Mouse (Mus musculus): Measurements from ENCODE around the gene Pthlh.

Gene Pthlh

DNA sequence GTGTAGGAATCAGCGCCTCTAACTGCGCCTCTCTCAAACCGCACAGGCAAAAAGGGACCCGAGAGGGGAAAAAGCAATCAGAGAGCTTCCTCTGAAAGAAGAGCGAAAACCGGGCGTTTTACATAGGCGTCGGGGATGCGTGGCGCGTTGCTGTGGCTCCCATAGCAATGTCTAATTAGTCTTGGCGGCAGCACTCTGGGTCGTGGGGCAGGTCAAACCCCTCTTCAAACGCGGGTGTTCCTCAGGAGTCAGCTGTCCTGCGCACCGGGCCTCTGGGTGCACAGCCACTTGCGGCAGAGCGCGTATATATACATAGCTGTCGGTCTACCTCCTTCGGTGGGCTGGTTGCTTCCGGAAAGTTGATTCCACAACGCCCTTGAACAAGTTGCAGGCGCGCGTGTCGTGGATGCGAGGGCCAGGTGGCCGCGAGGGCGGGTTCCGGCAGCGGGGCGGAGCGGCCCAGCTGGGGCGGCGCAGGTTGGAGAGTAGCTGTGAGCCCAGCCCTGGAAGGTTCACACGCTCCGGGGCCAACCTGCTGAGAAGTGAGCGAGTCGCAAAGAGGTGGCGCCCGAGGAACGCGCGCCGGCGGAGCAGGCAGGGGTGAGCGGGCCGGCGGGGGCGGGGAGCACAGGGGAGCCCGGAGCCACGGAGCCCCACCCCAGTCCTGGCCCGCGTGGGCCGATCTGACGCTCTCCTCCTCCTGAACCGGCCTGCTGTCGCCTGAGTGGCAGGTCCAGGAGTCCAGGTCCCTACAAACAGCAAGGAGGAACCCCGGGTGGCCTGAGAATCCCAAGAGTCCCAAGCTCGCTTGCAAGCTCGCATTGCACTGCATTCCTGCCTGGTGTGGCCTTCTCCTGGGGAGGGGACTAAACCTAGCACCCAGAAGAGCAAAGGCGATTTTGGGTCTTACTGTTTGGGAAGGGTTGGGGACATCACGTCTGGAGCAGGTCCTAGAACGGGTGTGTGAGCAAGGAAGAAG, at the start of gene Pthlh:
Gene Pthlh, minus strand, starts transcription at position 597 of the 979 bp plus-strand sequence.
- peak; percentile 44 for DNase-seq (ENCODE audit: low spot score)

DNA sequence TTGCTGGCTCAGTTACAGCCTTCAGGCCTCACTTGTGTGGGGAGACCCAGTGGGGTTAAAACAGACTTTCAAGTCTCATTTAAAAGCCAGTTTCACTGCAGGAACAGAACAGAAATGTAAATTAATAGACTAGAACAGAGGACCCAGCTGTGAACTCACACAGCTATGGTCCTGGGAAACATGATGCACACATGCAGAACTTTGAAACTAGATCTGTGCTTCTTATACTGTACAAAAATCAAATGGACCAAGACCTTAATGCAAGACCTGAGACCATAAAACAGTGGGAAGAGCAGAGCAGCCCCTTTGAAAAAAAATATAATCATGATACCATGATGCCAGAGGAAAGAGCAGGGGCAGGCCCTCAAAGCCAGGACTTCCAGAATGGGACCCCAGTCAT, 49.3 kb upstream of the Pthlh start:
- no peak for DNase-seq (ENCODE audit: low spot score)

DNA sequence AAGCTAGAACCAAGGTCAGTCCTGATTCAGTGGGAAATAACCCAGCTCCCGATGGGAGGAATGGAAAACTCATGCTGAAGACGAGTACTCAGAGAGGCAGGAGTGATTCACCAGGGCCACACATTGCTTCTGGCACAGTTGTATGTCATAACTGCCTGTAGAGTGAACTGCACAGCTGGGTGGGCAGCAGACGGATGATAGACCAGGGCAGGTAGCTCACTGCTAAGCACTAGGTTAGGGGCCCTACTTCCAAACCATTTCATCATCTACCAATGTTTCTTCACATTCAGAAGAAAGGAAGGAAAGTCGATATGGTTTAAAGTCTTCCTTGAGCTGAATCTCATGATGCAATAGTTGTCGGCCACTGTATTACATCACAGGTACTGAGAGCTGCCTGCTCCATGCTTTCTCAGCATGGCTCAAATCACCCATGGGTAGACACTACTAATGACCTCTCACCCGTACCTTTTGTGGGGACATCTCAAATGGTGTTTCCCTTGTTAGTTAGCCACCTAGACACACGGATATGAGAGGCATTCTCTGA, 46.5 kb upstream of the Pthlh start:
- no peak for DNase-seq (ENCODE audit: low spot score)

- no peak for DNase-seq (ENCODE audit: low spot score)
These were observed 46.1 kb upstream of the Pthlh start for GRCm38 (mm10) chr6:147310035-147310434.

DNA sequence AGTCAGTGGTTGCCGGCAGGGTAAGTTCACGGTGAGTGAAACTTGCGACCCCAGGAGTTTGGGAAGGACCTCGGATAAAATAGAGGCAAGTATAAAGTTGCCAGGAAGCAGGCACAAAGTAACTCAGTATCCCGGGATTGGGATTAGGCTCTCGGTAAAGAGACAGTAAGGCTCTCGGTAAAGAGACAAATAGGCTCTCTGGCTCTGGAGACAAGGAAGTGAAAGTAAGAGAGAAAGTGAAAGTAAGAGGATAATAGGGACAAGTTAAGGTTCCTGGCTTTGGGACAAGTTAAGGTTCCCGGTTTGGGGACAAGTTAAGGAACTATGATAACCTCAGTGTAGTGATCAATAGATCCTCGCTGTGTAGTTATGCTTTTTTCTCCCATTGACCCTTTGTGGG, 40.3 kb upstream of the Pthlh start:
- DNase-seq (ENCODE audit: low spot score) = peak; percentile 11

DNA sequence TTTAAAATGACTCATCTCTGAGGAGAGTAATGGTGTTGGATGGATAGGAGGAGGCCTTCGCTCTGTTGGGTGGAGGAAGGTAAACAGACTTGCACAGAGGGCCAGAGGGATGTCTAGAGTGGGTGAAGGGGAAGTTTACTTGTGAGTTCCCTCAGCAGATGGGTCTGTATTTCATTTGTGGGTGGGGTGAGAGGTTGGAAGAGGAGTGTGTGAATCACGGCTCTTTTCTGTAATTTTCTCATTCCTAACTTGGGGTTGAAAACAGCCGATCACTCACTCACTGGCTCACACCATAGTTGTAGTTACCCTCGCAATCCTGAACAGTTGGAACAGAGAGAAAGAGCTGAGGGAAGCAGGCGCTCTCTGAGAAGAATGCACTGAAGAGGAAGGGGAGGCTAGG, 35.6 kb upstream of the Pthlh start:
- DNase-seq (ENCODE audit: low spot score) = no peak

- DNase-seq (ENCODE audit: low spot score) = no peak
These were observed 15.3 kb upstream of the Pthlh start for GRCm38 (mm10) chr6:147279309-147279708.

GRCm38 (mm10) chr6:147268143-147268790, 4.3 kb upstream of the Pthlh start:
- DNase-seq (ENCODE audit: low spot score) = peak; percentile 11

DNA sequence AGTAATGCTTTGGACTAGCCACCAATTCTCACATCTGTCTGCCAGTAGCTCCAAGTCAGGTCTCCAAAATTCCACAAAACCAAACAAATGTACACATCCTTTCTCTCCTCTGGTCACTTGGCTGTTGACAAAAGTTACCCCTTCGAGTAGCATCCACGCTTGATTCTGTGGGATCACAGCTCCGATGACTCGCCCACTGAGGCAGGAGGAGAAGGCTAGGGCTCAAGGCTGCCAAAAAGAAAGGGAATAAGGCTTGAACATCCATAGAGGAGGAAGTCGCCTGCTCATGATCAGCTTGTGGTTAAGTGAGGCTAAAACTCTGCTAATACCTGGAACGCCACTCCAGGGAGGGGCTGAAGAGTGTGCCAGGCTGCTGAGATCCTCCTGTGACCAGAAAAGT, 2.5 kb upstream of the Pthlh start:
- no peak for DNase-seq (ENCODE audit: low spot score)

DNA sequence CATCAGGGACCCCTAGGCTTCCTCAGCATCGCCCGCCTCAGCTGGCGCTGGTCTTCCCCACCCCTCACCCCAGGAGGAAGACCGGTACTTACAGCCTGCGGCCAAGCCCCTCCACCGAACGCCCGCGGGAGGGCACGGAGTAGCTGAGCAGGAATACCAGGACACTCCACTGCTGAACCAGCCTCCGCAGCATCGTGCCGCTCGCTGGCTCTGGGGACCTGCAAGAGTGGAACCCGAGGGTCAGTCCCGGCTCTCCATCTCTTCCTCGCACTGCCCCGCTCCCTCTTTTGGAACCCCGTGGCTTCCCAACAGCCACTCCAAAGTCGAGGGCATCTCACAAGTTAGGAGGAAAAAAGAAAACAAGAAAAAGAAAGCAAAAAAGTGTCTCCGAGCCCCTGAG, 805 bp downstream of the Pthlh start:
- no peak for DNase-seq (ENCODE audit: low spot score)

- DNase-seq (ENCODE audit: low spot score) = no peak
These were observed 2.4 kb downstream of the Pthlh start for GRCm38 (mm10) chr6:147261616-147262015.

GRCm38 (mm10) chr6:147260766-147261165, 3.2 kb downstream of the Pthlh start:
- DNase-seq (ENCODE audit: low spot score) = no peak

DNA sequence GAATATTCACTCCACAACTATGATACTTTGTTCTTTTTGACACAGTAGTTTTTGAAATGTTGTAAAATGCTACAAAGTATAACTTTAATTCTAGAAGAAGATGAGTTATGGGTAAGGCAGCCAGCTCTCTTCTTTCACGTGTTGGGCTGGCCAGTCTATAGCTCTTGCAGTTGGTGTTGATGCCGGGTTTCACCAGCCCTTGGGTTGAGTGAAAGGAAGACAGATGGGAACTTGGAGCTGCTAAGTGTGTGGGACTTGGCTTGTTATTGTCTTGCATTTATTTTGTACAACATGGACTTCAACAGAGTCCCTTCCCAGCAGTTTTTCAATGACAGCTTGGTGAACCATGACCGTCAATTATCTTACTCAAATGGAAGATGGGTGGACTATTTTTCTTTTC, 16.2 kb downstream of the Pthlh start:
- DNase-seq (ENCODE audit: low spot score) = no peak

GRCm38 (mm10) chr6:147244294-147244693, 19.7 kb downstream of the Pthlh start:
- no peak for DNase-seq (ENCODE audit: low spot score)

GRCm38 (mm10) chr6:147243655-147244054, 20.3 kb downstream of the Pthlh start:
- no peak for DNase-seq (ENCODE audit: low spot score)

DNA sequence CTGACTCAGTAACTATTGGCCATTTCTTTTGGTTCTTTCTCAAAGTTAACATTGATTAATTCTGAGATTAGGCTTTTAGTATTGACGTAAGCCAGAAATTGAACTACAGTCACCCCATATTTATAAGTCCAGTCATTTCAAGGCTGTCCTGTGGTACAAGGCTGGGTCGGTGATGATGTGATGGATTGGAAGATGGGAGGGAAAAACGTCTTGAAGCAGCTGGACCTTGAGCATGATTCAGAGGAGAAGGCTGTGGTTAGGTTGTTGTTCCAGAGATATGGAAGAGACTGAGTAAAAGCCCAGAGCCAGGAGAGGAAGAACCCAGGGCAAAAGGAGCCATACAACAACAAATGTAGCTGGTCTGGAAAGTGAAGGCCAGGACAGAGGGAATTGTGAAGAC, 22.4 kb downstream of the Pthlh start:
- DNase-seq (ENCODE audit: low spot score) = no peak

DNA sequence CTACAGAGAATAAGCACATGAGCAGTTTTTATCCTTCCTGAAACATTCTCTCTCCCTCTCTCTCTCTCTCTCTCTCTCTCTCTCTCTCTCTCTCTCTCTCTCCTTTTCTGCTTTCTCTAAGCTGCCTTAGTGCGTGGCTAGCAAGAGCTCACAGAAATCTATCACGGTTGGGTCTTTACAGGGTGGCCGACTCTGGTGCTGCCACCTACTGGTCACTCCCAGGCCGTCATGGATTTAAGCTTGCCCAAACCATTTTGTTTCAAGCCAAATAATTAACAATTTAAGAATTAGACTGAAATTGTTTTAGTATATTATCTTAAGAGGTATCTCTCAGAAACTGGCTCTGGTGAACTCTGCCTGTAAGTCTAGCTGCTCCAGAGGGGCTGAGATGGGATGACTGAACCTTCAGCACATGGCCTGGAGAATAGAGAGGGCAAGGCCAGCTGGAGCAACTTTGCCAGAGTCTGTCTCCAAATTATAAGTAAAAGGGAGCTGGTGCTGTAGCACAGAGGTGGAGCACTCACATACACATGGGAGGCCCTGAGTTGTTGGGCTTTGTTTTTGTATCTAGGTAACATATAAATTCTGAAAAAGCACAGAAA, 23.7 kb downstream of the Pthlh start:
- DNase-seq (ENCODE audit: low spot score) = peak; percentile 31

GRCm38 (mm10) chr6:147226696-147227095, 37.3 kb downstream of the Pthlh start:
- DNase-seq (ENCODE audit: low spot score) = no peak

DNA sequence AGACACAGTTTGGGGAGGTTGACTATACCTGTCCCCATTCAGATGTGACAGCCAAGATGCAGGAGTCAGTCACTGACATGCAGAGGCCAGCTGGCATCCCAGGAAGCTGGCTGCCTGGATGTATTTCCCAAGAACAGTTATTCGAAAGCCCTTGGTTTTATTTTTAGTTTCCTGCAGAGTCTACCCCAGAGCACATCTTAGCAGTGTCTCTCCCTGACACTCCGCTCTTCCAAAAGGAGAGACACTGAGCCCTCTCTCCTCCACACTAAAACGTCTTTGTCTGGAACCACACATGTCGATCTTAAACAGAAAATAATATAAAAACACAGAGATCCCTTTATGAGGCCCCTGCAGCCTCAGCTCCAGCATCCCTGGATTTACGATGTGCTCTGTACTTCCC, 44.9 kb downstream of the Pthlh start:
- no peak for DNase-seq (ENCODE audit: low spot score)

DNA sequence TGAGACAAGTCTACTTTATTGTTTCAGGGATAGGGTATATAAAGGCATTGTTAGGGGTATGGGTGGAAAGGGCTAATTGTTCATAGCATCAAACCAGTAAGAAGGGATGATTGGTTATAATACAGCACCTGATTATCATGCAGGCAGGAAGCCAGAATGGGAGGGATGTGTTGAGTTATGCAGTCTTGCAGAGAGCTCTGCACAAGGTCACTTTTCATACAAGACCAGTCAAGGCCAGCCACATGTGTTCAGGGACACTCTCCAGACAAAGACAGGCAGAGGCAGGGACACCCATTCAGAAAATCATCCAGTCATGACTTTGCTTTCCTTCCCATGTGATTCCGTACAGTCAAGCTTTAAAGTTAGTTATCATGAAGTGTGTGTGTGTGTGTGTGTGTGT, 47.8 kb downstream of the Pthlh start:
- no peak for DNase-seq (ENCODE audit: low spot score)

GRCm38 (mm10) chr6:147207821-147208330, 56.1 kb downstream of the Pthlh start:
- no peak for DNase-seq (ENCODE audit: low spot score)
